Mouse (Mus musculus): ENCODE data around the gene Esrp2. TPM values are rescaled to one million over a fixed set of nuclear protein-coding genes. Genes with fewer than 3 reads are reported as not detected.

The Esrp2 gene
- total RNA-seq (2022): under 1 TPM; 0.23 to 0.81 (median 0.42) TPM

GRCm38 (mm10) chr8:106136156-106137130 lies at the start of gene Esrp2:
Esrp2 (minus strand) TSS chr8:106136974.
- DNase-seq (ENCODE audit: low spot score): no peak

DNA sequence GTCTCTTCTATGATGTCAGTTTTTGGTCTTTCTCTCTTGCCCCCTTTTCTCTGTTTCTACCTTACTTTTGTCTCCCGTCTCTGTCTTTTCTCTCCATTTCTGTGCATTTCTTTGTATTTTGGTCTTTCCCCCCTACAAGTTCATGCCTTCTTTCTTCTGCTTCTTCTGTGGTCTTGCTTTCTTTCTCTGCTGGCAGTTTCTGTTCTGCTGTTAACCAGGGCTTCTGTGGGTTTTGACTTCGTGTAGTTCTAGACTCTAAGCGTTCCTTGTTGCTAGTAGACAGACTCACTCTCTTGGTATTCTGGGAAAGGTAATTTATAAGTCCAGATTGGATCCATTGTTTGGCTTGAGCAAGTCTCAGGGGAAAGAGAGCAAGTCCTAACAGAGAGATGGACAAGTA lies 49.6 kb upstream of the Esrp2 start:
- no peak for DNase-seq (ENCODE audit: low spot score)

DNA sequence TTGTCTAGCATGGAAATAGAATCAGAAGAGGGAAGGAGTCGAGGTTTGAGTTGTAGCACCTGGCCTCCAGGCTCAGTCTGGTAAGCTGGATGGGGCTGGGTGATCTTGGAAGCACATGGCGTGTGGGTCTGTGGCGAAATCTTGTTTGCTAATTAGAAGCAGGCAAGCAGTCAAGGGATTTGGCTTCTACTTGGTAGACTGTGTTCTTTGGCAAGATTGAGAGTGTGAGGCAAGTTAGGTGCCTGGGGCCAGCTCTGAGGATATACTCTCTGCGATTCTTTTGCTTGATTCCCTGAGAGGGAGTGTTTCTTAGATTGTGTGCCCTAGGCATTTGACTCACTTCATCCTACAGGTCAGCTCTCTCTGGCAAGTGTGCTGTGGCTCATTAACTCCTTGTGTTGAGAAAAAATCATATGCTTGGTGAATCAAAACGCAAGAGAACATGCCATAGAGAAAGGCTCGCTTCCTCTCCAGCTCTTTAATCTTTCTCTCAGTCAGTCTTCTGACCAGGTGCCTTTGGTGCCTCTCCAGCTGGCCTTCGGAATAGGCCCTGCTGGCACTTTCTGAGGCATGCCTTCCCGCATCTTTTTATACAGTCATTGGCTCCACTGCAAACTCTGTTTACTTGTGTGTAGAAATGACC lies 49.0 kb upstream of the Esrp2 start:
- peak; percentile 73 for DNase-seq (ENCODE audit: low spot score)

DNA sequence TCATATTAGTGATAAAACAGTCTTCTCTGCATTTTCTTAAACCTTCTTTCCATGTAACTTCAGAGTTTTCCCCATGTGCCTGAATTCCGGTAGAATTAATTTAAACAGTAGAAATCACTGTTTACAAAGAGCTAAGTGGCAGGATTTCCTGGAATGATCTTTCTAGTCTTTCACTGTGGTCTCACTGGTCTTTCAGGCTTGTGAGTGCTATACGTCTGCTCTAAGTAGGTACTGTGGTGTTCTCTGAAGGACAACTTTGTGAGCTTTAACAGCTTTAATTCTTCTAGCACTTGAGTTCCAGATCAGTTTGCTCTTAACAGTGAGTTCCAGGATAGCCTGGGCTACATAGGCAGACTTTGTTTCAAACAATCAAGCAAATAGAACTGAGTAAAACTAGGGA lies 41.7 kb upstream of the Esrp2 start:
- DNase-seq (ENCODE audit: low spot score): no peak

DNA sequence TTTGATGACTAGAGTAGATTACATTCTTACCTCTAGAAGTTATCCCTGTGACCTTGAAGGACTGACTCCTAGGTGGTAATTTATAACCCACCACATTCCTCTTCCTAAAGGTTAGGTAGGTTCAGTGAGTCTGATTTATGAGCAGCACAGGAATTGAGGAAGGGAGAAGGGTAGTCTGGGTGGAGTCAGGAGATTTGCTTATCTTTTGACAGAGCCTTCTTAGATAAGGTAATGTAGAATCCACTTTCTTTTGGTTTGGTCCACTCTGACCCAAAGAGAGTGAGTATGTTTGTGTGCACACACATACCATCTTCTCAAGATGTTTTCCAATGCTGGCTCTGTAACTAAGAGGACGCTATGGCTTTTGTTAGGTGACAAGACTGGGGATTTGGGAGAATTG lies 40.8 kb upstream of the Esrp2 start:
- DNase-seq (ENCODE audit: low spot score): no peak

GRCm38 (mm10) chr8:106176891-106177290 lies 40.1 kb upstream of the Esrp2 start:
- DNase-seq (ENCODE audit: low spot score): no peak

- DNase-seq (ENCODE audit: low spot score): no peak
Observed at GRCm38 (mm10) chr8:106173566-106173965, 36.8 kb upstream of the Esrp2 start.

DNA sequence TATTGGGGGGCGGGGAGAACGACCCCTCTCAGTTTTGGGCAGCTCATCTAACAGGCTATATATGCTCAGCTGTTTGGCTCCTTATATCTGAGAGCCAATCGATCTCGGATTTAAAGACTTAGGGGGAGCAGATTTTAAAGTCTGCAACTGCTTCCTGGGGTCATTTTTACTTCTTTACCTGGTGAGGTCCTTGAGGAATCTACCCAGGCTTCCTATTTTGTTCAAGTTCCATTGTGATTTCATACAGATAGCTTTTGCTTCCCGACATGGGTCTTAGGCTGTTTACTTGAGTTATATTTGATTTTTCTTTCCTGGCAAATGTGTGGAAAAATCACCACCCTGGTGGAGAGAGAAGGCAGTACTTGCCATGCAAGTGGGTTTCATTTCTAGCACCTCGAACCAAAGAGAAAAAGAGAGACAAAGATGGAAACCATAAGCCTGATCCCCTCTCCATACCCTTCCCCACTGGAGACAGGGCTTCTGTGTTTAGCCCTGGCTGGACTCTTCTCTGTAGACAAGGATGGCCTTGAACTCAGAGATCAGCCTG lies 33.2 kb upstream of the Esrp2 start:
- DNase-seq (ENCODE audit: low spot score): no peak

- DNase-seq (ENCODE audit: low spot score): peak; percentile 24
Observed at GRCm38 (mm10) chr8:106169017-106169933, 32.5 kb upstream of the Esrp2 start.

DNA sequence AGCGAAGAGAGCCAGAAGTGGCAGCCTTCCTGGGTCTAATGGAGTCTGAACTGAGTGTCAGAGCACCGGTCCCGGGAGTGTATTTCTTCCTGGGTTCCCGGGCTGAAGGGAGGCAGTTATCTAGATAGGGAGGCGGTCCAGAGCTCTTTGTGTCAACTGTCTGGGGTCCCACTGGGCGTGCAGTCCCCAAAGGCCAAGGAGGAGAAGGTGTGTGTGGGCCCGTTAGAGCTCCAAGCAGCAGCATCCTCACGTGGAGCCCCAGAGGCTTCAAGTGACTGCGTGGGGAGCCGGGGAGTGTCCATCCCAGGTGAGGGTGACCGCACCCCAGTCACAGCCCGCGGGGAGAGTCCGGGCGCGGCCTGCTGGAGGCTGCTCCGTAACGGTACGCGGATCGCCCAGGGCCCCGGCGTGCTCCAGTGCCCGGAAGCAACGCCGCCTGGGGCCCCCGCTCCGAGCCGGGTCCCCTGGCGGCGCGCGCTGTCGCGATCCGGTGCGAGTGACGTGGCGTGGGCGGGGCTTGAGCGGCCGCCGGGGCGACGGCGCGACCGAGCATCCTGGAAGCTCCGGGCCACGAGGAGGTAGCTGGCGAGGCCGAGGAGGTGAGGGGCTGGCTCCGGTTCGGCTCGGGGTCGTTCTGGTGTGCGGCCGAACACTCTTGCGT lies 31.7 kb upstream of the Esrp2 start, which contains the start of gene Slc7a6:
TSS of gene Slc7a6 (plus strand) at position 502 of the 661 bp plus-strand sequence.
- peak; percentile 78 for DNase-seq (ENCODE audit: low spot score)

GRCm38 (mm10) chr8:106165460-106165859 lies 28.7 kb upstream of the Esrp2 start:
- DNase-seq (ENCODE audit: low spot score): peak; percentile 74

- DNase-seq (ENCODE audit: low spot score): no peak
Observed at GRCm38 (mm10) chr8:106163251-106163650, 26.5 kb upstream of the Esrp2 start.

DNA sequence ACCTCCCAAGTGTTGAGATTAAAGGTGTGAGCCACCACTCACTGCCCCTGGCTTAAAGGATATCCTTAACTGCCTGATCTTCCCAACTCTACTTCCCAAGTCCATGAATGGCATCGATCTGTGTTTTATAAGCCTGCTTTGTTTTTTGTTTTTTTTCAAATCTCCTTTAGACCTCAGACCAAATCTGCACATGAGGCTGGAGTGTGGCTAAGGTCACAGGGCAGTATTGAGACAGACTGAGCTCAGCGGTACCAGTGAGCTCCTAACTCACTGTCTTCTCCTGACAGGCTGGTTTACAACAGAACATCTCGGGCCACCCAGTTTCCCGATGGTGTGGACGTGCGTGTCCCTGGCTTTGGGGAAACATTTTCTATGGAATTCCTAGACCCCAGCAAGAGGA lies 23.1 kb upstream of the Esrp2 start:
- no peak for DNase-seq (ENCODE audit: low spot score)

DNA sequence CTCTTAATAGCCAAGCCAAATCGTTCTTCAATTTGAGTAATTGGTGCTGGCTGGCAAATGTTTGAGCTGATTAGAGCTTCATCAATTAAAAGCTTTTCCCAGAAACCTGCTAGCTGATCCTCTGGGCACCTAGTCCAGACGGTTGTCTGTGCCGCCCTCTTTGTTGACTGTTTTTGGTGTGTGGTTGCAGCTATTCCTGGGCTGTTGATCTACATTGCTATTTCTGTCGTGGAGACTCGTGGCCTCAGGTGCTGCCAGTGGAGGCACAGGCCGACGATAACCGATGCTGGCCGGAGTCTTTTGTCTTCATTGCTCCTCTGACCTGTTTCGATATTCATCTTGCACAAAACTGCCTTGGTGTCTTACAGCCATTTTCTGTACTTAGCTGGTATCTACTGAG lies 21.6 kb upstream of the Esrp2 start:
- DNase-seq (ENCODE audit: low spot score): peak; percentile 43

GRCm38 (mm10) chr8:106157419-106157818 lies 20.6 kb upstream of the Esrp2 start:
- DNase-seq (ENCODE audit: low spot score): no peak

DNA sequence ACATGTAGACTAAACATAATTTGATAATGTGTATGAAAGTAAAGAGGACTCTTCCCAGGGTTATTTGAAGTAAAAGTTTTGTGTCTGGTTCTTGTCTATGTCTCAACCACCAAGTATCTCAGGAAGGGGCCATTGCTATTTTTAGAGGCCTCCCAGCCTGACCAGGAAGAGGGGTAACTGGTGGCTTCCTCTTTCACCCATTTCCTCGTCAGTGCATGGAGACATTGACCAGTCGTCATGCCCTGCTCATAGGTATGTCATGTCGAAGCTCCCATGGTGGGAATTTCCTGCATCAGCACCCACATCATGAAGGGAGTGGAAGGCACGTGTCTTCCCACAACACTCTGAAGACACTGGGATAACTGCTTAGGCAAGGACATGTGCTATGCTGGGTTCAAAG lies 16.1 kb upstream of the Esrp2 start:
- no peak for DNase-seq (ENCODE audit: low spot score)

GRCm38 (mm10) chr8:106151041-106151440 lies 14.3 kb upstream of the Esrp2 start:
- no peak for DNase-seq (ENCODE audit: low spot score)

DNA sequence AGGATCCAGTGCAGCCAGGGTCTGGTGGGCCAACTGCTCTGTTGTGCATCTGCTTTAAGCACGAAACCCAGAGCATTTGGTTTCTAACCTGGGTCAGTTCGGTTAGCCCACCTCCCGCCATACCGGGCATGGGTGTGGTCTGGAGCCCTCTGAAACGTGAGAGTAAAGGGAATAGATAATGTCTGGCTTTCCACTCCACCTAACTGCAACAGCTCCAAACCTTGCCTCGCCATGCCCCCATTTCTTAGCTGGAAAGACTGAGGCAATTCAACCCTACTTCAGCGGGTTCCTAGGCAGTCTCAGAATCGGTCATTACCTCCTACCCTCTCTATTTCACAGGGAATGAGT lies 13.9 kb upstream of the Esrp2 start:
- no peak for DNase-seq (ENCODE audit: low spot score)

- peak; percentile 93 for DNase-seq (ENCODE audit: low spot score)
Observed at GRCm38 (mm10) chr8:106149801-106150652, 13.3 kb upstream of the Esrp2 start, which contains the start of gene Pla2g15. Pla2g15 (plus strand) TSS chr8:106150399.

- no peak for DNase-seq (ENCODE audit: low spot score)
Observed at GRCm38 (mm10) chr8:106149025-106149424, 12.3 kb upstream of the Esrp2 start.

Measured in heart, adult 8-10 months (tissue).